Mouse (Mus musculus): ENCODE results near the gene Zcchc4. TPM values are rescaled to one million over a fixed set of nuclear protein-coding genes. Genes with fewer than 3 reads are reported as not detected.

Zcchc4 gene
- total and polyA plus RNA-seq, 3 experiments, result 0.67 to 1.0 TPM; not detected in 1

GRCm38 (mm10) chr5:52799274-52799985 lies 24.2 kb downstream of the Zcchc4 start:
- peaks cover 3 to 5% of the 10 kb centered on the region in 2 experiments; a peak in 3 of 4 replicates for H3K4me1 ChIP-seq (ENCODE audit: control insufficient read depth in 1 of 2, insufficient read depth in 2 of 2, low read length in 2 of 2)
- DNase-seq (ENCODE audit: low read depth, low spot score), result no peak
- TF ChIP-seq MXI1 (IDR thresholded peaks at IDR 0.05; ENCODE audit: low read depth, low read length) (no peak), POLR2AphosphoS2 (IDR thresholded peaks at IDR 0.05; ENCODE audit: low read length) (no peak), MAFK (IDR thresholded peaks at IDR 0.05; ENCODE audit: borderline replicate concordance, low read depth, low read length) (no peak), ELF1 (IDR thresholded peaks at IDR 0.05; ENCODE audit: low read depth, low read length) (no peak), ZC3H11A (IDR thresholded peaks at IDR 0.05; ENCODE audit: low read depth, low read length) (no peak), TCF12 (IDR thresholded peaks at IDR 0.05; ENCODE audit: low read depth, low read length) (no peak), MYC (IDR thresholded peaks at IDR 0.05; ENCODE audit: low read depth, low read length) (no peak), EP300 (IDR thresholded peaks at IDR 0.05; ENCODE audit: low read depth in 1 of 2, low read length in 2 of 2) (no peak), TBP (IDR thresholded peaks at IDR 0.05; ENCODE audit: low read depth, low read length) (no peak)
- H3K9me3 ChIP-seq (replicated peaks; ENCODE audit: insufficient read depth, low read length), result no peaks in the 10 kb centered on the region
- no peak overlapping the region for H3K27ac ChIP-seq (ENCODE audit: control insufficient read depth, low read depth, low read length)
- no peaks in the 10 kb centered on the region for H3K79me2 ChIP-seq (ENCODE audit: control insufficient read depth, insufficient read depth, low read length, poor library complexity)
- H3K27me3 ChIP-seq (ENCODE audit: control insufficient read depth in 1 of 2, insufficient read depth in 2 of 2, low read length in 2 of 2), result no peaks in the 10 kb centered on the region
- H3K9ac ChIP-seq (ENCODE audit: control insufficient read depth, low read depth, low read length, poor library complexity, severe bottlenecking), result no peak overlapping the region
- peaks cover 0 to 5% of the 10 kb centered on the region in 2 experiments; a peak in 2 of 4 replicates for H3K36me3 ChIP-seq (ENCODE audit: control insufficient read depth in 1 of 2, insufficient read depth in 2 of 2, low read length in 2 of 2)
- H3K4me3 ChIP-seq (ENCODE audit: control insufficient read depth in 1 of 2, insufficient read depth in 1 of 2, low read depth in 2 of 2, low read length in 2 of 2), result no peak overlapping the region

GRCm38 (mm10) chr5:52805801-52806200 lies 30.6 kb downstream of the Zcchc4 start:
- no peaks in the 10 kb centered on the region for H3K27me3 ChIP-seq (ENCODE audit: control insufficient read depth in 1 of 2, insufficient read depth in 2 of 2, low read length in 2 of 2)
- DNase-seq (ENCODE audit: low read depth, low spot score), result no peak
- H3K79me2 ChIP-seq (ENCODE audit: control insufficient read depth, insufficient read depth, low read length, poor library complexity), result no peaks in the 10 kb centered on the region
- H3K4me1 ChIP-seq (ENCODE audit: control insufficient read depth in 1 of 2, insufficient read depth in 2 of 2, low read length in 2 of 2), result peaks cover 0 to 2% of the 10 kb centered on the region in 2 experiments; a peak in 2 of 4 replicates
- TF ChIP-seq SIN3A (IDR thresholded peaks at IDR 0.05; ENCODE audit: low read length) (no peak), JUND (IDR thresholded peaks at IDR 0.05; ENCODE audit: low read depth, low read length) (no peak), KAT2A (conservative IDR thresholded peaks at IDR 0.05; ENCODE audit: low read depth, low read length) (no peak), ZMIZ1 (IDR thresholded peaks at IDR 0.05; ENCODE audit: low read depth, low read length) (no peak), ZNF384 (IDR thresholded peaks at IDR 0.05; ENCODE audit: low read depth, low read length) (no peak), HCFC1 (IDR thresholded peaks at IDR 0.05; ENCODE audit: low read depth, low read length) (no peak), NRF1 (IDR thresholded peaks at IDR 0.05; ENCODE audit: insufficient read depth, low read depth, low read length, poor library complexity, severe bottlenecking) (no peak), USF2 (IDR thresholded peaks at IDR 0.05; ENCODE audit: borderline replicate concordance in 1 of 2, insufficient read depth in 1 of 2, low read depth in 1 of 2, low read length in 2 of 2) (no peak), POLR2A (IDR thresholded peaks at IDR 0.05; ENCODE audit: control insufficient read depth in 1 of 2, insufficient read depth in 1 of 2, low read depth in 1 of 2, low read length in 2 of 2, poor library complexity in 1 of 2) (no peak)
- peaks cover 0 to 3% of the 10 kb centered on the region in 2 experiments; a peak in 2 of 4 replicates for H3K36me3 ChIP-seq (ENCODE audit: control insufficient read depth in 1 of 2, insufficient read depth in 2 of 2, low read length in 2 of 2)
- H3K9me3 ChIP-seq (replicated peaks; ENCODE audit: insufficient read depth, low read length), result no peaks in the 10 kb centered on the region
- no peak overlapping the region for H3K9ac ChIP-seq (ENCODE audit: control insufficient read depth, low read depth, low read length, poor library complexity, severe bottlenecking)
- no peak overlapping the region for H3K27ac ChIP-seq (ENCODE audit: control insufficient read depth, low read depth, low read length)
- H3K4me3 ChIP-seq (ENCODE audit: control insufficient read depth in 1 of 2, insufficient read depth in 1 of 2, low read depth in 2 of 2, low read length in 2 of 2), result no peak overlapping the region

All from MEL (cell line).